Mouse (Mus musculus): ENCODE measurements around the gene Actg2. TPM values are rescaled to one million over a fixed set of nuclear protein-coding genes. Genes with fewer than 3 reads are reported as not detected.

The Actg2 gene
- polyA plus RNA-seq, 1 experiment from 2014 or later: 128 TPM

DNA sequence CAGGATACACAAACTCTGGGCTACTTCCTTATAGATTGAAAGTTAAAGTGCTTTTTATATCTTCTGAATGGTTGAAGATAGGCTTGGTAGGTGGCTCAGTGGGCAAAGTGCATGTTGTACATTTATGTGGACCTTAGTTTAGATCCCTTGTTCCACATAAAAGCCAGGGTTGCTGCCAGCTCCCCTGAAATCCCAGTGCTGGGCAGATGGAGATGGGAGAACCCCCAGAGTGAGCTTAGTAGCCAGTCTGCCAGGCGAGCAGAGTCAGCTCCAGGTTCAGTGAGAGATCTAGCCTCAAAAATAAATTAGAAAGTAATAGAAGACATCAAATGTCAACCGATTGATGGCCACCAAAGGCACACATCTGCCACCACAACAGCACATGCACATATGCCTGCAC is 3.5 kb downstream of the Actg2 start:
- no peak overlapping the region for H3K4me3 ChIP-seq (ENCODE audit: low read length)
- H3K9ac ChIP-seq (ENCODE audit: low read length): no peak overlapping the region
- H3K36me3 ChIP-seq (ENCODE audit: control insufficient read depth, insufficient read depth, low read length): no peaks in the 10 kb centered on the region
- H3K27me3 ChIP-seq (ENCODE audit: control insufficient read depth, insufficient read depth, low read depth, low read length): no peaks in the 10 kb centered on the region; the same call in 1 of the 2 replicates
- H3K27ac ChIP-seq (ENCODE audit: low read length): no peak overlapping the region
- 74% methylated on average over 2 of the region's 2 CpGs for WGBS
- H3K4me1 ChIP-seq (replicated peaks; ENCODE audit: control insufficient read depth, insufficient read depth, low read length): 0 out of 2 replicates have a peak, but pooled peaks cover 2% of the 10 kb centered on the region
- ATAC-seq (ENCODE audit: low read depth): no peak
- no peaks in the 10 kb centered on the region for H3K9me3 ChIP-seq (ENCODE audit: control insufficient read depth, low read length)
- no peak overlapping the region for H3K4me2 ChIP-seq (ENCODE audit: low read depth, low read length)

DNA sequence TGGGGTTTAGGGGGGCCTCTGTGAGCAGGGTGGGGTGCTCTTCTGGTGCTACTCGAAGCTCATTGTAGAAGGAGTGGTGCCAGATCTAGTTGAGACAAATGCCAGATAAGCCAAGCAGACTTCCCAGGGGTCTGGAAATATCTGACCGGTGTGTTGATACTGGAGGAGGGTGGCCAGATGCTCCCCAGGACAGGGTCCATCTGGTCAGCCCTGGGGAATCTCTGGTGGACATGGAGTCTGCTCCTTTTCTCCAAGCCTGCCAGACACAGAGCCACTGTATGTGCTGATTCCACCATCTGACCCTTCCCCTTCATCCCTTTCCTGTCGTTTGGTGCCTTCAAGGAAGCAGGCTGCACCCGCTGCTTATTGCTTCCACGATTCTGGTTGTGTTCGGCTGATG is 12.9 kb downstream of the Actg2 start:
- H3K4me3 ChIP-seq (ENCODE audit: low read length): no peak overlapping the region
- no peak overlapping the region for H3K9ac ChIP-seq (ENCODE audit: low read length)
- ATAC-seq (ENCODE audit: low read depth): no peak
- H3K4me2 ChIP-seq (ENCODE audit: low read depth, low read length): no peak overlapping the region
- no peaks in the 10 kb centered on the region for H3K4me1 ChIP-seq (replicated peaks; ENCODE audit: control insufficient read depth, insufficient read depth, low read length)
- no peak overlapping the region for H3K27ac ChIP-seq (ENCODE audit: low read length)
- 36% methylated on average over 6 of the region's 6 CpGs for WGBS
- no peaks in the 10 kb centered on the region for H3K36me3 ChIP-seq (ENCODE audit: control insufficient read depth, insufficient read depth, low read length)
- H3K27me3 ChIP-seq (ENCODE audit: control insufficient read depth, insufficient read depth, low read depth, low read length): no peaks in the 10 kb centered on the region
- H3K9me3 ChIP-seq (ENCODE audit: control insufficient read depth, low read length): no peaks in the 10 kb centered on the region

DNA sequence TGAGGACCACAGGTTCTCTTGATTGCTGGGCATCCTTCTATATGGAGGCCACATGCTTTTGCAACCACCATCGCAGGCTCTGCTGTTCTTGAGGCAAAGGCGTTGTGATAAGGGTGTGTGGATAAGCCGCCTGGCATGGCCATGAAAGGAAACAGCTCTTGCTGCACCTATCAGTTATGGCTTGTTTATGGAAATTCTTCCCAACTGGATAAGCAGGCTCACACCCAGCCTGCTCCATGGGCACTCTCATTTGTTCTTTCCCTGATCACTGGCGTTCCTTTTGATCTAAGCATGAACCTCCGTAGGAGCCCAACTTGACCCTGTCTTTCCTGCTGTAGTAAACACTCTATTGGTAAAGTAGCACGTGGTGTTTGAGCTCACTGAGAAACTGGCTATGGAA is 14.3 kb downstream of the Actg2 start:
- Histone ChIP-seq H3K27me3 (ENCODE audit: control insufficient read depth, insufficient read depth, low read depth, low read length) (no peaks in the 10 kb centered on the region), H3K4me1 (replicated peaks; ENCODE audit: control insufficient read depth, insufficient read depth, low read length) (no peaks in the 10 kb centered on the region), H3K27ac (ENCODE audit: low read length) (no peak overlapping the region), H3K9me3 (ENCODE audit: control insufficient read depth, low read length) (no peaks in the 10 kb centered on the region), H3K9ac (ENCODE audit: low read length) (no peak overlapping the region), H3K4me3 (ENCODE audit: low read length) (no peak overlapping the region), H3K4me2 (ENCODE audit: low read depth, low read length) (no peak overlapping the region), H3K36me3 (ENCODE audit: control insufficient read depth, insufficient read depth, low read length) (no peaks in the 10 kb centered on the region)
- no peak for ATAC-seq (ENCODE audit: low read depth)
- 44% methylated on average over 6 of the region's 6 CpGs for WGBS

DNA sequence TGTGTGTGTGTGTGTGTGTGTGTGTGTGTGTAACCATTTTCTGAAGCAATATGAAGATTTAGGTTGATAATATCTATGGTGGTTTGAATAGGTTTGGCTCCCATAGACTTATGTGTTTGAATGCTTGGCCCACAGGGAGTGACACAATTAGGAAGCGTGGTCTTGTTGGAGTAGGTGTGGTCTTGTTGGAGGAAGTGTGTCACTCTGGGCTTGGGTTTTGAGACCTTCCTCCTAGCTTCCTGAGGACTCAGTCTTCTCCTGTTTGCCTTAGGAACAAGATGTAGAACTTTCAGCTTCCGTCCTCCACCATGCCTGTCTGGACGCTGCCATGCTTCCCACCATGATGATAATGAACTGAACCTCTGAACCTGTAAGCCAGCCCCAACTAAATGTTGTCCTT is 17.4 kb downstream of the Actg2 start:
- no peaks in the 10 kb centered on the region for H3K9me3 ChIP-seq (ENCODE audit: control insufficient read depth, low read length)
- H3K27me3 ChIP-seq (ENCODE audit: control insufficient read depth, insufficient read depth, low read depth, low read length): no peaks in the 10 kb centered on the region
- WGBS: 81% methylated on average over 3 of the region's 3 CpGs
- no peaks in the 10 kb centered on the region for H3K36me3 ChIP-seq (ENCODE audit: control insufficient read depth, insufficient read depth, low read length)
- no peak overlapping the region for H3K27ac ChIP-seq (ENCODE audit: low read length)
- H3K9ac ChIP-seq (ENCODE audit: low read length): no peak overlapping the region
- no peaks in the 10 kb centered on the region for H3K4me1 ChIP-seq (replicated peaks; ENCODE audit: control insufficient read depth, insufficient read depth, low read length)
- H3K4me2 ChIP-seq (ENCODE audit: low read depth, low read length): no peak overlapping the region
- H3K4me3 ChIP-seq (ENCODE audit: low read length): no peak overlapping the region
- ATAC-seq (ENCODE audit: low read depth): no peak

DNA sequence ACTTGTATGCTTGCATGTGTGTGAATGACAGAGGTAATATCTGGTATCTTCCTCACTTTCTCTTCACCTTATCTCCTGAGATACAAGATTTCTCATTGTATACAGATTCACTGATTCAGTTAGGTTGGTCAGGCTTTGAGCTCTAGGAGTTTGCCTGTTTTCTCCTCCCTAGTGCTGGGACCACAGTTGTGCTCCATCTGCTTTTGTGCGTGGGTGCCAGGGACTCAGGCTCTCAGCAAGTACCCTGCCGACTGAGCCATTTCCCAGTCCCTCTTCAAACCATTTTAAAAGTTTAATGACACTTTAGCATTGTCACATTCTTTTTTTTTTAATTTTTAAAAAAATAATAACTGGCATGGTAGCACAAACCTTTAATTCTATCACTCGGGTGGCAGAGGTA is 20.9 kb downstream of the Actg2 start:
- Histone ChIP-seq H3K4me3 (ENCODE audit: low read length) (no peak overlapping the region), H3K9me3 (ENCODE audit: control insufficient read depth, low read length) (no peaks in the 10 kb centered on the region), H3K36me3 (ENCODE audit: control insufficient read depth, insufficient read depth, low read length) (no peaks in the 10 kb centered on the region), H3K4me2 (ENCODE audit: low read depth, low read length) (no peak overlapping the region), H3K27me3 (ENCODE audit: control insufficient read depth, insufficient read depth, low read depth, low read length) (no peaks in the 10 kb centered on the region), H3K9ac (ENCODE audit: low read length) (no peak overlapping the region), H3K4me1 (replicated peaks; ENCODE audit: control insufficient read depth, insufficient read depth, low read length) (no peaks in the 10 kb centered on the region), H3K27ac (ENCODE audit: low read length) (no peak overlapping the region)
- ATAC-seq (ENCODE audit: low read depth): no peak
- WGBS: 66% methylated on average over 3 of the region's 3 CpGs

DNA sequence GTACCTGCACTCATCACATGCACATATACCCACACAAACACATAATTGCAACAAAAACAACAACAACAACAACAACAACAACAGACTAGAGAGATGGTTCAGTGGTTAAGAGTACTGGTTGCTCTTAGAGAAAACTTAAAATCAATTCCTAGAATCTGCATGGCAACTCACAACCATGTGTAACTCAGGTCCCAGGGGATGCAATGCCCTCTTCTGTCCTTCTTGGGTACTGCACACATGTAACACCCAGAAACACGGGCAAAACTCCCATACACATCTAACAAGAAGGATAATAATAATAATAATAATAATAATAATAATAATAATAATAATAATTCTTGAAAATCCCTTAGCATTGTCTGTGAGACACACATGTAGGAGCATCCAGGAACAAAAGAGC is 23.6 kb downstream of the Actg2 start:
- Histone ChIP-seq H3K9ac (ENCODE audit: low read length) (no peak overlapping the region), H3K4me3 (ENCODE audit: low read length) (no peak overlapping the region), H3K9me3 (ENCODE audit: control insufficient read depth, low read length) (no peaks in the 10 kb centered on the region), H3K4me1 (replicated peaks; ENCODE audit: control insufficient read depth, insufficient read depth, low read length) (peaks cover under 1% of the 10 kb centered on the region), H3K27ac (ENCODE audit: low read length) (no peak overlapping the region), H3K27me3 (ENCODE audit: control insufficient read depth, insufficient read depth, low read depth, low read length) (no peaks in the 10 kb centered on the region), H3K4me2 (ENCODE audit: low read depth, low read length) (no peak overlapping the region), H3K36me3 (ENCODE audit: control insufficient read depth, insufficient read depth, low read length) (no peaks in the 10 kb centered on the region)
- WGBS: 18% methylated on average over 1 of the region's 1 CpGs
- peak; percentile 27; the same call in 1 of the 2 replicates for ATAC-seq (ENCODE audit: low read depth)

DNA sequence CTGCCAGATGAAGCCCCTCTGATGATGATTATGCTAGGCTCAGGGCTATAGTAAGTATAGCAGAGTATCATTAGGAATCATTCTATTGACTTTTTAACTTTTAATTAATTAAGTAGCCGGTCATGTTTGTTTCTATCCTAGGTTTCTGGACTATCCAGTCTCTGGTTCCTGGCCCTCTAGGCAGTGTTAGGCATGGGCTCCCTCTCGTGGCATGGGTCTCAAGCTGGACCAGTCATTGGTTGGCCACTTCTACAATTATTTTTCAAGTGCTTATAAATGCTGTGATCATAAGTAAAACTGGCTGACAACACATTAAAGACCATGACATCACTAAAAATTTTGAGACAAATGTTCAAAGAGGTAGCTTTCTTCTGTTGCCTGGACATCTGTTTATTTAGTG is 25.9 kb downstream of the Actg2 start:
- Histone ChIP-seq H3K4me3 (ENCODE audit: low read length) (no peak overlapping the region), H3K27me3 (ENCODE audit: control insufficient read depth, insufficient read depth, low read depth, low read length) (no peaks in the 10 kb centered on the region), H3K9me3 (ENCODE audit: control insufficient read depth, low read length) (no peaks in the 10 kb centered on the region), H3K36me3 (ENCODE audit: control insufficient read depth, insufficient read depth, low read length) (no peaks in the 10 kb centered on the region), H3K4me1 (replicated peaks; ENCODE audit: control insufficient read depth, insufficient read depth, low read length) (peaks cover 10% of the 10 kb centered on the region), H3K4me2 (ENCODE audit: low read depth, low read length) (no peak overlapping the region), H3K9ac (ENCODE audit: low read length) (no peak overlapping the region), H3K27ac (ENCODE audit: low read length) (no peak overlapping the region)
- ATAC-seq (ENCODE audit: low read depth): no peak
- WGBS: 40% methylated on average over 2 of the region's 2 CpGs

DNA sequence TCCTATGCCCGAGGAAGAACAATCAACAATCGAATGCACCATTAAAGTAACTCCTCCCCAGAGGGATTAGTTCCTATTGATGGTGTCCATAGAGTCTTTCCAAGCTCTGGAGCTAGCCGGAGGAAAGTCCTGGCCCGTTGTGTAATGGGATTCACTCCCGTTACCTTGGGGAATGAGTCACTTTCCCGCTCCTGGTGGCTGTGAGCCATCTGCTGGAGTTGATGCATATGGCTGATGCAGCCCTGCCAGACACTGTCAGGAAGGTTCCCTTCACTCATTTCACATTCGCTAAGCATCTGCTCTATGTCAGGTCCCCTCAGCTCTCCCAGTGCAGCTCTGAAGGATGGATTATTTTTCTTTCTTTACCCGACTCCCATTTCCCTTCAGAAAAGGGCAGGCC is 26.6 kb downstream of the Actg2 start:
- 37% methylated on average over 8 of the region's 8 CpGs for WGBS
- Histone ChIP-seq H3K9me3 (ENCODE audit: control insufficient read depth, low read length) (no peaks in the 10 kb centered on the region), H3K4me1 (replicated peaks; ENCODE audit: control insufficient read depth, insufficient read depth, low read length) (peaks cover 10% of the 10 kb centered on the region), H3K27me3 (ENCODE audit: control insufficient read depth, insufficient read depth, low read depth, low read length) (no peaks in the 10 kb centered on the region), H3K27ac (ENCODE audit: low read length) (no peak overlapping the region), H3K36me3 (ENCODE audit: control insufficient read depth, insufficient read depth, low read length) (no peaks in the 10 kb centered on the region), H3K4me3 (ENCODE audit: low read length) (no peak overlapping the region), H3K9ac (ENCODE audit: low read length) (no peak overlapping the region), H3K4me2 (ENCODE audit: low read depth, low read length) (no peak overlapping the region)
- no peak for ATAC-seq (ENCODE audit: low read depth)

DNA sequence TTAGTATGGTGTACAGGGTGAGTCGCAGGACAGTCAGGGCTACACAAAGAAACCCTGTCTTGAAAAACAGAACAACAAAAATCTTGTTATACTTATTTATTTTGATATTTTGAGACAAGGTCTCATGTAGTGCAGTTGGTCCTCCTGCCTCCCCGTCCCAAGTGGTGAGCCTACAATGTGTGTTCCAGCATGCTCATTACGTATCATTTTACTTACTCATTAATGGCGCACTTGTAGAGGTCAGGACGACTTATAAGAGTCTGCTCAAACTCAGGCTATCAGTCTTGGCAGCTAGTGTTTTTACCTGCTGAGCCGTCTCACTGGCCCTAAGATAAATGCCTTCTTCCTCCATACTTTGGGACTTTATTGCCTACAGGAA is 28.9 kb downstream of the Actg2 start:
- H3K9ac ChIP-seq (ENCODE audit: low read length): peak overlapping the region; percentile 65
- 11% methylated on average over 6 of the region's 6 CpGs for WGBS
- H3K4me3 ChIP-seq (ENCODE audit: low read length): peak overlapping the region; percentile 84
- H3K27me3 ChIP-seq (ENCODE audit: control insufficient read depth, insufficient read depth, low read depth, low read length): no peaks in the 10 kb centered on the region
- peak overlapping the region; percentile 77 for H3K4me2 ChIP-seq (ENCODE audit: low read depth, low read length)
- H3K27ac ChIP-seq (ENCODE audit: low read length): peak overlapping the region; percentile 63
- peak; percentile 16 for ATAC-seq (ENCODE audit: low read depth)
- H3K36me3 ChIP-seq (ENCODE audit: control insufficient read depth, insufficient read depth, low read length): no peaks in the 10 kb centered on the region
- H3K4me1 ChIP-seq (replicated peaks; ENCODE audit: control insufficient read depth, insufficient read depth, low read length): peaks cover 10% of the 10 kb centered on the region
- no peaks in the 10 kb centered on the region for H3K9me3 ChIP-seq (ENCODE audit: control insufficient read depth, low read length)
